Mouse (Mus musculus) brain, embryonic 14.5 days (tissue): ENCODE results near the gene Hist2h2ab. TPM values are rescaled to one million over a fixed set of nuclear protein-coding genes. Genes with fewer than 3 reads are reported as not detected.
A peak's percentile ranks its signal among the peaks of the same experiment; 100 is the strongest.
"Not testable (repeated sequence)": the region's sequence is repeated elsewhere in the genome, so short reads cannot be mapped to it uniquely, and the experiment has no call there.

Experiments used
- DNase-seq: peaks from one replicate; pipeline ENCODE4 v3.0.0-alpha.2; 2011; ENCODE audit warnings: low read depth
- CTCF ChIP-seq: fragments of 200-500 bp; IDR thresholded peaks from 2 replicates; pipeline ENCODE4 v1.5.1; 2012; ENCODE audit warnings: inconsistent platforms, mild to moderate bottlenecking, moderate library complexity, borderline replicate concordance; ENCODE audit not compliant: insufficient read depth, insufficient read length; ENCODE audit errors: extremely low read depth
- POLR2A ChIP-seq: fragments of 200-500 bp; IDR thresholded peaks from 2 replicates; pipeline ENCODE4 v1.6.1; 2012; ENCODE audit warnings: mild to moderate bottlenecking, inconsistent platforms, borderline replicate concordance; ENCODE audit not compliant: poor library complexity, insufficient read depth, insufficient read length, severe bottlenecking; ENCODE audit errors: extremely low read depth
- polyA plus RNA-seq: library from polyadenylated mRNA; depleted of rRNA; stranded (reverse); fragments of >200 nt; gene quantifications from 2 replicates; pipeline ENCODE4 v1.2.3, GENCODE M21; 2012; rRNA removed

Gene Hist2h2ab
- polyA plus RNA-seq, 1 experiment: 10.2 TPM

DNA sequence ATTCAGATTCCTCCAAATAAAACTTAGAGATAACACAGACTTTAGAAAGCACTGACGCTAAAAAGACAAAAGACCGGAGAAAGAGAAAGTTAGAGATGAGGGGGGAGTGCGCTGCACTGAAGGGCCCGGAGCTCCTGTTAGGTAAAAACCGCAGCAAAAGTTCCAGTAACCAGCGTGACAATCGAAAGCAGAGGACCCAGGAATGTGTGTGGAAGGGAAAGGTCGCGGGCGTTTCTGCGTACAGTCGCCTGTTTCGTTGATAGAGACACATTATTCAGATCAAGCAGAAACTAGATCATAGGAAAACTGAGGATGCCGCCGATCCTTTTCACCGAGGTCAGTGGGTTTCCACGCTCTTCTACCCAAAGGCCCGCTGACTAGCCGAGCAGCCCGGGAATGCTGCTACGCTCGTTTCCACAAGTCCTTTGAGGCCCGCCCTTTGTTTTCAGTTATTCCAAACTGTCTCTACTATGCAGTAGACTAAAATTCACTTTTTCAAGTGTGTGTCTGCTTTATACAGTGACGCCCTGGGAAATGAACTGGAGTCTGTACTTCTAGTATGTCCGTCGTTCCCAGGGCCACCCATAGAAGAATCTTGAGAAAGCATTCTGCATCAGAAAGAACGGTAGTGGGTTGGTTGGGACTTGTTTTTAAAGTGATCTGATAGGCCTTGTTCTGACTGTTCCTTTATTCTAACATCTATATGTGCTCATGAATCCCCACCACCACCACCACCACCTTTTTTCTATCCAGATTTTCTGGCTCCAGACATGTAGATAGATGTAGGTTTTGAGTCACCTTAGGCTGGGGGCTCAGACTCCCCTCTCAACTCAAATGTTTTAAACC lies 44.1 kb downstream of the Hist2h2ab start:
- no peak for TF ChIP-seq POLR2A
- no peak for TF ChIP-seq CTCF
- no peak for DNase-seq

DNA sequence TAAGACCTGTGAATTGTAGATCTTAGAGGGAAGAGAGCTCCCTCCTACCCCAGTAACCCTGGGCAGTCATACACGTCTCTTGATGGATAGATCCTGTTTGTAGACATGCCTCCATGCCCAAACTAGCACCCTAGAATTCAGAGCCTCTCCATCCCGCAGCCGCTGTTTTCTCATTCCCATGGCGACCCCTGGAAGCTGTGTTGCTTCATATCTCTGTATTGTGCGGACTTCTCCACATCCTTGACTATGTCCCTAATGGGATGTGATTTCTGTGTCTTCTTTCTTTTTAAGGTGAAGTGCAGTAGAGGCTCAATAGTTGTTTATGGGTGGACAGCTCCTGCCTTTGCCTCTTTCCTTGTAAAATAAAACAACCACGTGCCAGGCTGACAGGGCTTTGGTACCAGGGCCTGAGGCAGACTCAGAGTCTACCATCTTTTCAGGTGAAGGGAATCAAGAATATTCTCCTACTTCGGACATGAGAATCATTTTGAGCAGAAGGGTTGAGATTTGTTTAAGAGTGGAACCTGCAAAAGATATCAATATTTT lies 44.8 kb downstream of the Hist2h2ab start:
- no peak for DNase-seq
- TF ChIP-seq CTCF: no peak
- no peak for TF ChIP-seq POLR2A

DNA sequence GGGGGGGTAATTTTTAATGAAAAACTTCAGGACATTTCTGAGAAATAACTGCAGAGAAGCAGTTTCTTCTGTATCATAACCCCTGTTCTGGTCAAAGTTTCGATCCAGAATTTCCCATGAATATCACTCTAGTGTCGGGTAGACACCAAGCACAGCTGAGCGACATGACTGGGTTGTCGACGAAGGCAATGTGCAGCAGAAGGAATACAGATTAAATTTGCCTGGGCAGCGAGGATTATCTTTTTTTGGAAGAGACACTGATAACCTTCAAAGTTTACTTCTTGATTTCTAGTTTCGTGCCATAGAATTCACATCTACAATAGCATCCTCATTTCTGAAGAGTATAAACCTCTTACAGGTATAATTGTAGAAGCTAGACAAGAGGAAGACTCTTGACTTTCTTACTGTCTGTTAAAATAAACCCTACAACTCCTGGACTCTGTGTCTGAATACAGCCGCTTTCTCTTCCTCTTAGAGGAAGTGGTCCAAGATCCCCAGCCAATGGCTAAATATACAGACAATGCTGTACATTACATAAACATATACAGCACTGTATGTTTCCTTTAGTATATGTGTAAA lies 46.6 kb downstream of the Hist2h2ab start:
- TF ChIP-seq CTCF (no peak), POLR2A (no peak)
- no peak for DNase-seq

DNA sequence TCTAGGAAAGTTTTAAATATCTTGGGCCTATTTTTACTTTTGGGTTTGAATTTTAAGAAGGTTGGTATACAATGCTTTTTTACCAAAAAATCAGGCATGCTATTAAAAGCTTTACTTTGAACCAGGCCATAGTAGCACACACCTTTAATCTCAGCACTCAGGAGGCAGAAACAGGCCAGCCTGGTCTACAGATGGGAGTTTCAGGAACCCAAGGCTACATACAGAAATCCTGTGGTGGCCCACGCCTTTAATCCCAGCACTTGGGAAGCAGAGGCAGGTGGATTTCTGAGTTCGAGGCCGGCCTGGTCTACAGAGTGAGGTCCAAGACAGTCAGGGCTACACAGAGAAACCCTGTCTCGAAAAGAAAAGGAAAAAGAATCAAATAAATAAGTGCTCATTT lies 47.9 kb downstream of the Hist2h2ab start:
- TF ChIP-seq CTCF (no peak), POLR2A (no peak)
- DNase-seq: no peak

DNA sequence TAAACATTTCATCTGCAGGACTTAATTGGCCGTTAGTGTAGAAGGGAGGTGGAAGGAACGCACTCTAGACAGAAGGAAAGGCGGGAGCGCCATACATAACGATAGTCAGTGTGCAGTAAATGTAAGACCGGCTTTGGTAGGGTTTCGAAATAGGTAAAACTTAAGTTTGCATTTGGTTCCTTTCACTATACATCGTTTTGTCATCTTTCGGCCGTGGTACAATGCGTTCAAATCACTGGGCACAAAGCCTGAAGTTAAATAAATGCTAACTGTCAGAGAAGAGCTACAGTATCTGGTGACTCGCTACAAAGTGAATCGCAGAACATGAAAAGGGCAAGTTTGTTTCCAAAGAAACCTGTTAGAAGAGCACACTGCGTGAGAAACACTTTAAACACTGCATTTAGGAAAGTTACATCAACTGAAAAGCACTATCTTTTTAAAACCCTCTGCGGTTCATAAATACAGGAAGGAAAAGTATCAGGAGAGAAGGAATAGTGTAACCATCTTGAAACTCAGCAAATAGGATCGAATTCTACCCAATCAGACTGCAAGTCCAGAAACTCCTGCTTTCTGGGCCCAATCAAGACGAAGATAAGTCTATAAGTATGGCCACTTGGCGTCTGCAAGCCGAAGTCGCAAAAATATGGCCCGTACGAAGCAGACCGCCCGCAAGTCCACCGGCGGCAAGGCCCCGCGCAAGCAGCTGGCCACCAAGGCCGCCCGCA lies 48.5 kb downstream of the Hist2h2ab start, which contains the start of gene Hist2h3b:
Gene Hist2h3b (plus strand): TSS at position 604 of the 725 bp plus-strand sequence.
- TF ChIP-seq POLR2A: peak; percentile 58; the same call in 1 of the 2 replicates
- TF ChIP-seq CTCF: no peak

DNA sequence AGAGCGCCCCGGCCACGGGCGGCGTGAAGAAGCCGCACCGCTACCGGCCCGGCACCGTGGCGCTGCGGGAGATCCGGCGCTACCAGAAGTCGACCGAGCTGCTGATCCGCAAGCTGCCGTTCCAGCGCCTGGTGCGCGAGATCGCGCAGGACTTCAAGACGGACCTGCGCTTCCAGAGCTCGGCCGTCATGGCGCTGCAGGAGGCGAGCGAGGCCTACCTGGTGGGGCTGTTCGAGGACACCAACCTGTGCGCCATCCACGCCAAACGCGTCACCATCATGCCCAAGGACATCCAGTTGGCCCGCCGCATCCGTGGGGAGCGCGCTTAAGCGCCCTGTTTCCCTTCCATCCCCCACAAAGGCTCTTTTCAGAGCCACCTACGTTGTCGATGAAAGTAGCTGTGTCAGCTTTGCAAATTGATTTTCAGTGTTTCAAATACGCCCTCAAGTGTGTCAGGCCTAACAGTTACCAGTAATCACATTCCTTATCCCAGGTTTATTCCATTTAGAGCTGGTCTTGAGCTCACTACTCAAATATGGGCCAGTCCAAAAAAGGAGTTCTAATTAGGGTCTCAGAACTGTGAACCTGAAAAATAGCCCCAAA lies 49.2 kb downstream of the Hist2h2ab start:
- not testable (repeated sequence) for DNase-seq

More for the DNA sequence above, 48.5 kb downstream of the Hist2h2ab start, which contains the start of gene Hist2h3b:
- DNase-seq: peak; percentile 98

Other genes with a start within 250 kb of the Hist2h2ab start
- gene Plekho1, start 223.9 kb upstream of the Hist2h2ab start, polyA plus RNA-seq: 180 and 199 TPM in 2 replicates
- 30.8 and 31.3 TPM in 2 replicates for gene Vps45, start 161.4 kb upstream of the Hist2h2ab start, polyA plus RNA-seq
- gene Otud7b, start 115.3 kb upstream of the Hist2h2ab start, polyA plus RNA-seq: 7.0 and 8.6 TPM in 2 replicates
- 10.1 and 10.2 TPM in 2 replicates for gene Mtmr11, start 57.9 kb upstream of the Hist2h2ab start, polyA plus RNA-seq
- 112 and 140 TPM in 2 replicates for gene Sf3b4, start 47.5 kb upstream of the Hist2h2ab start, polyA plus RNA-seq
- gene Sv2a, start 38.7 kb upstream of the Hist2h2ab start, polyA plus RNA-seq: 101 and 136 TPM in 2 replicates
- gene Bola1, start 156 bp upstream of the Hist2h2ab start, polyA plus RNA-seq: 48.1 and 54.5 TPM in 2 replicates
- gene Hist2h2ac, start 1.0 kb downstream of the Hist2h2ab start, polyA plus RNA-seq: 8.3 and 12.6 TPM in 2 replicates
- gene Hist2h2be, start 1.3 kb downstream of the Hist2h2ab start, polyA plus RNA-seq: 12.3 and 19.6 TPM in 2 replicates
- 62.0 and 84.4 TPM in 2 replicates for gene Hist2h3c2, start 19.3 kb downstream of the Hist2h2ab start, polyA plus RNA-seq
- 7.9 and 27.8 TPM in 2 replicates for gene Hist2h2aa2, start 20.4 kb downstream of the Hist2h2ab start, polyA plus RNA-seq
- gene Hist2h2aa1, start 25.6 kb downstream of the Hist2h2ab start, polyA plus RNA-seq: 90.6 and 97.0 TPM in 2 replicates
- gene Hist2h3c1, start 26.8 kb downstream of the Hist2h2ab start, polyA plus RNA-seq: not detected in 2 replicates
- gene Hist2h4, start 43.4 kb downstream of the Hist2h2ab start, polyA plus RNA-seq: 5.9 and 7.0 TPM in 2 replicates
- 76.5 and 89.8 TPM in 2 replicates for gene Hist2h3b, start 48.8 kb downstream of the Hist2h2ab start, polyA plus RNA-seq
- 9.3 and 14.5 TPM in 2 replicates for gene Hist2h2bb, start 49.9 kb downstream of the Hist2h2ab start, polyA plus RNA-seq
- gene Fcgr1, start 74.1 kb downstream of the Hist2h2ab start, polyA plus RNA-seq: 1.4 and 1.8 TPM in 2 replicates
- 0.05 TPM in 1 of 2 replicates, not detected in the other for gene BC107364, start 232.4 kb downstream of the Hist2h2ab start, polyA plus RNA-seq